Mouse (Mus musculus) ES-E14 (cell line): ENCODE results near the gene Taf5. TPM values are rescaled to one million over a fixed set of nuclear protein-coding genes. Genes with fewer than 3 reads are reported as not detected.

Source experiments
- DNase-seq: peaks from one replicate; pipeline ENCODE4 v3.0.0-alpha.2; 2013; ENCODE audit warnings: low read depth, low spot score
- H3K27ac ChIP-seq: 2 replicates; pipeline ENCODE4 v1.5.1; 2012; ENCODE audit warnings: low read depth, mild to moderate bottlenecking, low read length, moderate library complexity, mixed read lengths; ENCODE audit not compliant: poor library complexity, insufficient read depth, severe bottlenecking
- H3K36me3 ChIP-seq: 2 replicates; pipeline ENCODE4 v1.6.1; 2012; ENCODE audit warnings: mild to moderate bottlenecking, low read length, moderate library complexity, mixed read lengths; ENCODE audit not compliant: control insufficient read depth, poor library complexity, insufficient read depth, severe bottlenecking
- H3K4me1 ChIP-seq, 2 experiments: fragments of 150-350 bp in 1 of 2; sonication (generic) in 1 of 2; 2 replicates each; pipeline ENCODE4 v1.6.1; 2012; ENCODE audit warnings: low read length in 2 of 2, mild to moderate bottlenecking in 1 of 2, mixed read lengths in 1 of 2; ENCODE audit not compliant: control insufficient read depth in 2 of 2, insufficient read depth in 2 of 2, poor library complexity in 1 of 2
- H3K4me3 ChIP-seq, 2 experiments: fragments of 150-350 bp in 1 of 2; sonication (generic) in 1 of 2; 2 replicates each; pipeline ENCODE4 v1.5.1; 2012; ENCODE audit warnings: low read length in 2 of 2, low read depth in 1 of 2, mild to moderate bottlenecking in 1 of 2, mixed read lengths in 1 of 2; ENCODE audit not compliant: insufficient read depth in 1 of 2, poor library complexity in 1 of 2, severe bottlenecking in 1 of 2
- H3K9ac ChIP-seq: 2 replicates; pipeline ENCODE4 v1.6.1; 2012; ENCODE audit warnings: low read depth, mild to moderate bottlenecking, low read length, mixed read lengths; ENCODE audit not compliant: poor library complexity, insufficient read depth, severe bottlenecking
- H3K9me3 ChIP-seq: fragments of 150-350 bp; sonication (generic); 2 replicates; pipeline ENCODE4 v1.6.1; 2012; ENCODE audit warnings: low read depth, mild to moderate bottlenecking, low read length; ENCODE audit not compliant: control insufficient read depth, insufficient read depth
- CHD2 ChIP-seq: IDR thresholded peaks from 2 replicates; pipeline ENCODE4 v1.6.1; 2014; ENCODE audit warnings: mild to moderate bottlenecking, low read depth, low read length, inconsistent platforms
- HCFC1 ChIP-seq: IDR thresholded peaks from 2 replicates; pipeline ENCODE4 v1.6.1; 2012; ENCODE audit warnings: low read length, inconsistent platforms, borderline replicate concordance; ENCODE audit not compliant: insufficient read depth
- MAFK ChIP-seq: IDR thresholded peaks from 2 replicates; pipeline ENCODE4 v1.6.1; 2014; ENCODE audit warnings: mild to moderate bottlenecking, low read depth, low read length, inconsistent platforms; ENCODE audit not compliant: insufficient read depth
- ZC3H11A ChIP-seq: IDR thresholded peaks from 2 replicates; pipeline ENCODE4 v1.6.1; 2012; ENCODE audit warnings: low read depth, mild to moderate bottlenecking, inconsistent platforms, low read length, borderline replicate concordance
- ZNF384 ChIP-seq: IDR thresholded peaks from 2 replicates; pipeline ENCODE4 v1.6.1; 2012; ENCODE audit warnings: low read depth, low read length, inconsistent platforms
- in situ Hi-C, 2 experiments: fragments of 600-800 bp; cut with MboI; formaldehyde crosslinking; loops; one replicate each; pipeline ENCODE4 v1.15.1; 2025; ENCODE audit warnings: low sequenced_read_pairs in 2 of 2, inconsistent platforms in 1 of 2; ENCODE audit not compliant: unreplicated experiment in 2 of 2
- total RNA-seq: library from RNA; depleted of rRNA; stranded (reverse); fragments of 300-350 nt; gene quantifications from 2 replicates; pipeline ENCODE4 v1.2.3, GENCODE M21; 2012

The Taf5 gene
- total RNA-seq, 1 experiment = 17.1 TPM

DNA sequence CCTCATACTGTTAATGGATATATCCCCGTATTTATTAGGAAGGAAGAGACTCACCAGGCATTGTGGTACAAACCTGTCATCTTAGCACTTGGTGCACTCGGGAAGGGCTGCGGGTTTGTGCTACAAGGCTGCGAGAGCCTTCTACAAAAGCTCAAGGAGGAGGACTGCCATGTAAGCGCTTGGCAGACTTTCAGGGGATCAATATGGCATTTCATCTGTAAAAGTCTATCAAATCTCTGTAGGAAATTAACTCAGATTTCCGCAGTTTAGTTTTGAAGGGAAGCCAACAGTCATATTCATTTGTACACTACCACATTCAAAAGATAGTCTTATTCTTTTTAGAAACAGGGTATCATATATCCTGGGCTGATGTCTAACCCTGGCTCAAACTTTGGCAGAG, 35.8 kb upstream of the Taf5 start:
- H3K27ac ChIP-seq = no peak overlapping the region
- no peaks in the 10 kb centered on the region for H3K4me1 ChIP-seq
- TF ChIP-seq HCFC1 = no peak
- TF ChIP-seq MAFK = no peak
- TF ChIP-seq ZNF384 = no peak
- no peak for TF ChIP-seq ZC3H11A
- TF ChIP-seq CHD2 = no peak
- no peak overlapping the region for H3K4me3 ChIP-seq
- H3K36me3 ChIP-seq = peaks cover 14% of the 10 kb centered on the region
- no peak overlapping the region for H3K9ac ChIP-seq
- in situ Hi-C loops = no loop called here
- DNase-seq = no peak
- H3K9me3 ChIP-seq = no peaks in the 10 kb centered on the region

DNA sequence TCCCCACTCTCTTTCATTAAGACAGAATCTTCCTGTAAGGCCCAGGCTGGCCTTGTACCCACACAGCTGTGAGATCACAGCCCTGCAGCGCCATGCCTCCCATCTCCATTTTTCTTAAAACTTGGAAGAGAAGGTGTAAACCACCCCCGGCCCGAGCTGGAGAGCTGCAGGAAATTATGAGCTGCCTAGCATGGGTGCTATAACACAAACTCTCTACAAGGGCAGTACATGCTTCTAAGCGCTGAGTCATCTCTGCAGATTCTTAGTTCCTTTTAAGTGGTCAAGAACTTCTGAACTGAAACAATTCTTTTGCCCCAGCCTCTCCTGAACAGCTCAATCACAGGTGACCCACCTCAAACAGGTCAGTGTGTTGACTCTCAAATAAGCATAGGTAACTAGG, 32.6 kb upstream of the Taf5 start:
- in situ Hi-C loops = no loop called here
- Histone ChIP-seq H3K9me3 (no peaks in the 10 kb centered on the region), H3K9ac (no peak overlapping the region), H3K36me3 (peaks cover 32% of the 10 kb centered on the region), H3K27ac (no peak overlapping the region), H3K4me1 (no peaks in the 10 kb centered on the region), H3K4me3 (no peak overlapping the region)
- DNase-seq = no peak
- TF ChIP-seq HCFC1 = no peak
- no peak for TF ChIP-seq ZC3H11A
- no peak for TF ChIP-seq MAFK
- TF ChIP-seq ZNF384 = no peak
- TF ChIP-seq CHD2 = no peak

DNA sequence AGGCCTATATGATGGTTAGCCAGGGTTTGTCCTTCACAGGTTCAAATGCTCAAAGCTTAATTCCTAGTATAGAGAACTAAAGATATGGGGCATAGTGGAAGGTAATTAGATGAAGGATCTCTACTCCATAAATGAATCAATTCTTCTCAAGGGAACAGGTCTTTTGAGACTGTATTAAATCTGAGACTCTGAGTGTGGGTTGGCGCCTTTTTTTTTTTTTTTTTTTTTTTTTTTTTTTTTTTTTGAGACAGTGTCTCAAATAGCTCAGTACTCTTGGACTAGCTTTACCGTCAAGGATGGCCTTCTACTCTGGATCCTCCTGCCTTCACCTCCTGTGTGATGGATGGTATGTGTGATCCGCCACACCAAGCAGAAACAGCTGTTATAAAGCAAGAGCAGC, 30.9 kb upstream of the Taf5 start:
- in situ Hi-C loops = no loop called here
- H3K9me3 ChIP-seq = no peaks in the 10 kb centered on the region
- 0 out of 4 replicates have a peak, but pooled peaks cover 0 to 2% of the 10 kb centered on the region in 2 experiments for H3K4me1 ChIP-seq
- no peak overlapping the region for H3K27ac ChIP-seq
- DNase-seq = no peak
- TF ChIP-seq CHD2 = no peak
- no peak for TF ChIP-seq MAFK
- no peak for TF ChIP-seq ZC3H11A
- no peak for TF ChIP-seq ZNF384
- no peak for TF ChIP-seq HCFC1
- no peak overlapping the region for H3K9ac ChIP-seq
- H3K36me3 ChIP-seq = peaks cover 41% of the 10 kb centered on the region
- no peak overlapping the region for H3K4me3 ChIP-seq

DNA sequence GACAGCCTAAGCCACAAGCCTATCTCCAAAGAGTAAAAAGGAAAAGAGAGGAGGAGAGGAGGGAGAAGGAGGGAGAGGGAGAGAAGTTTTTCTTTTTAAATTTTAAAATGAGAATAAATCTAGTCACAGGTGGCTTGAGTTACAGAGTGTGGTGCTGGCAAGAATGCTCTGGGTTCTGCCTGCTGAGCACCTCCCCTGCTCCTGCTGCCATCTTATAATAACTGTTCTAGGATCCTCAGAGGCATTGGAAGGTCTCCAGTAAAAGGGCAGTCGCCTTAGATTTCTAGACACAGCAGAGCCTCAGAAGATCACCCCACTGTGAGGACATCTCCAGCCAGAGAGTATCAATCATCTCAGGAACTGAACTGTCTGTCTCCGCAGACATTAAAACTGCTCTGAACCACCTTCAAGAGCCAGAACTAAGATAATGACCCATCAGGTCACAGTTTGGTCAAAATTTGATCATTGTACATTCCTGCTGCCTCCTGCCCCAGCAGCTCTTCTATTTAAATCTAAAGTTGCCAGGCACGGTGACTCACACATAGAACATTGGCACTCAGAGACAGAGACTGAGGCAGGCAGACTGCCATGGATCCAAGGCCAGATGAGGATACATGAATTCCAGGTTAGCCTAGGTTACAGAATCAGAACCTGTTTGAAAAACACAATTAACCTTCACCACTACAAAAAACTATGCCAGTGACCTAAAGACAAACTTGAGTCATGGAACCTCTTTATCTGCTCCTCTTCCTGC, 26.6 kb upstream of the Taf5 start:
- DNase-seq = no peak
- in situ Hi-C loops = no loop called here
- Histone ChIP-seq H3K9ac (no peak overlapping the region), H3K27ac (no peak overlapping the region), H3K36me3 (peaks cover 43% of the 10 kb centered on the region), H3K4me1 (0 out of 4 replicates have a peak, but pooled peaks cover 1 to 3% of the 10 kb centered on the region in 2 experiments), H3K9me3 (no peaks in the 10 kb centered on the region), H3K4me3 (no peak overlapping the region)
- no peak for TF ChIP-seq MAFK
- TF ChIP-seq HCFC1 = no peak
- TF ChIP-seq ZC3H11A = no peak
- no peak for TF ChIP-seq ZNF384
- TF ChIP-seq CHD2 = no peak
